Mouse (Mus musculus): ENCODE data around the gene Pgs1. TPM values are rescaled to one million over a fixed set of nuclear protein-coding genes. Genes with fewer than 3 reads are reported as not detected.

Pgs1 gene
- polyA plus RNA-seq, 1 experiment from 2014 or later: 46.9 TPM

DNA sequence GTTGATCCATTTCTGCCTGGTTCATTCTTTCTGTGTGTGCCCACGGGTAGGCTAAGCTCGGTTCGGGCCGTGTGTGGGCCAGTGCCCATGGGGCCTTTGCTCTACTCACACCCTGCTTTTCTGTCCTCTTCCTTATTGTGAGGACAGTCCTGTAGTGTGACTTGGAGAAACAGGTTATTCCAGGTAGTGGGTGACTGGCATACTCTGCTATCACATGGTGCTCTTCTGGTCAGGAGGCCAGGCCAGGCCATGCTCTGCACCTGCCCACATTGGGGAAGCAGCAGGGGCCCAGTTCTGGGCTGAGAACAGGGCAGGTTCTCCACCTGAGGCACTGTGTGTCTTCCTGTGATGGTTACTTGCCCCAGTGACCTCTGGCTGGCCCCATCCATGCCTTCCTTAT lies 12.3 kb downstream of the Pgs1 start:
- WGBS: 91% methylated on average over 4 of the region's 4 CpGs
- H3K27ac ChIP-seq (replicated peaks): no peak overlapping the region
- peaks cover 43% of the 10 kb centered on the region for H3K36me3 ChIP-seq
- H3K4me1 ChIP-seq (replicated peaks): peaks cover 30% of the 10 kb centered on the region
- no peak overlapping the region for H3K4me2 ChIP-seq
- H3K9me3 ChIP-seq: no peaks in the 10 kb centered on the region
- no peak overlapping the region for H3K9ac ChIP-seq
- no peak for ATAC-seq (ENCODE audit: low read depth)
- no peak overlapping the region for H3K4me3 ChIP-seq
- no peaks in the 10 kb centered on the region for H3K27me3 ChIP-seq

DNA sequence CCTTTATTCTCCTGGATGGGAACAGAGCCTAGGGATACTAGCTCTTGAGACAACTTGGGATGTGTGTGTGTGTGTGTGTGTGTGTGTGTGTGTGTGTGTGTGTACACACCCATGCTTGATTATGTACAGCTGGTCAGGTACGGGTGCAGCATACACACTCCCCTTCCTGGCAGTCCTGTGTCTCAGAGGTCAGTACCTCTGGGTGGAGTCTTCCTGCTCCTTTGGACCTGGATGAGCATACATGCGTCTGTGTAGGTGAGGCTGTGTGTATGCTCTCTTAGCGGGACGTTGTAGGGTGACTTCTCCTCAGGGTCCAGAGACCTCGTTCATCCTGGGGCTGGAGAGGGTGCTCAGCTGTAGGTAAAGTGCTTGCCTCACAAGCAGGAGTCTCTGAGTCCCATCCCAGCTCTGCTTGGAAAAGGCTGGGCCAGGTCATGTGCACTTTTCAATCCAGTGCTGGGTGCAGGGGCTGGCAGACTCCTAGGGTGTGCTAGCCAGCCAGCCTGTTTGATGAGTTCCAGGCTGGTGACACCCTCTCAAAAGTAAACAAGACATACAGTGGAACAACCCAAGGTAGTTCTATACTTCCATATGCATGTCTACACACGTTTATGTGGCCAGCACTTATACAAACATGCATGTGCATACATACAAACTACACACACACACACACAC lies 13.3 kb downstream of the Pgs1 start:
- H3K4me3 ChIP-seq: no peak overlapping the region
- H3K36me3 ChIP-seq: peaks cover 54% of the 10 kb centered on the region
- H3K9me3 ChIP-seq: no peaks in the 10 kb centered on the region
- no peak overlapping the region for H3K9ac ChIP-seq
- no peak for ATAC-seq (ENCODE audit: low read depth)
- WGBS: 92% methylated on average over 6 of the region's 6 CpGs
- H3K27ac ChIP-seq (replicated peaks): no peak overlapping the region
- no peaks in the 10 kb centered on the region for H3K27me3 ChIP-seq
- peaks cover 20% of the 10 kb centered on the region for H3K4me1 ChIP-seq (replicated peaks)
- no peak overlapping the region for H3K4me2 ChIP-seq

DNA sequence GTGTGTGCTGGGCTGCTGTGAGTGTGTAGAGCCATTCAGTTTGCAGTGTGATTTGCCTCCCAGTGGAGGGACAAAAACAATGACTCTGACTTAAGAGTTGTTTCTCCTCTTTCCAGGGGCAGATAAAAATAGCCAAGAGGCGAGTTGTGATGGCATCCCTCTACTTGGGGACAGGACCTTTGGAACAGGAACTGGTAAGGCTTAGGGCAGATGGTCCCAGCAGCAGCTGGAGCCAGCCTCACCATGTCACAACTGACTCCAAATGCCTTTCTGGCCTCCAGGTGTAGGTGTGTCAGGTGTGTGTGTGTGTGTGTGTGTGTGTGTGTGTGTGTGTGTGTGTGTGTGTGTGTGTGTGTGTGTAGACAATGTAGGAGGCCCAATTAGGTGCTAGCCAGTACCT lies 14.0 kb downstream of the Pgs1 start:
- Histone ChIP-seq H3K27ac (replicated peaks) (no peak overlapping the region), H3K9me3 (no peaks in the 10 kb centered on the region), H3K4me2 (no peak overlapping the region), H3K9ac (no peak overlapping the region), H3K4me3 (no peak overlapping the region), H3K4me1 (replicated peaks) (peaks cover 13% of the 10 kb centered on the region), H3K36me3 (peaks cover 61% of the 10 kb centered on the region), H3K27me3 (no peaks in the 10 kb centered on the region)
- no peak for ATAC-seq (ENCODE audit: low read depth)
- WGBS: 72% methylated on average over 1 of the region's 1 CpGs

DNA sequence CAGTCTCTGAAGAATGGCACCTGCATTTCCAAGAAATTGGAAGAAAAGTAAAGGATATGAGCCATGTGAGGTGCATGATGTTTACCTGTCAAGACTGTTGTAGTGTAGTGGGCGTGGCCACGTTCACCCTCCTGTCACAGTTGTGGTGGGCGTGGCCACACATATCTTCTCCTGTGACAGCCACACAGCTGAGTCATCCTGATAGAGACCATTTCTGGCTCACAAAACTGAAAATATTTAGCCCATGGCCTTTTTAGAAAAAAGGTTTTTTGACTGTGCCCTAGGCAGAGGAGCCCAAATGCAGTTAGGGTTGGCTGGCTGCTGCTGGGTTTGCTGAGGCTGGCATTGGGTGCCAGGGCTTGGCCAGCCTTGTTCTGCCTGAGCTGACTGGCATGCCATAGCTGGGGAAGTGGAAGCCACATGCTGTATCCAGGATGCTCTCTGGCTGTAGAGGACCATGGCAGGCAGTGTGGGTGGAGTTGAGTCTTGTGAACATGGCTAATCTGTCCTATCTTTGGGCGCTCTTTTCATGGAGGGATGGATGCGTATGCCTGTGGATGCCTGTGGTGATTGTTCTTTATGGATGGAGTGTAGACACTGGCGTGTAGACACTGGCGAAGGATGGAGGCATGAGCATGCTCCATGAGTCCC lies 14.6 kb downstream of the Pgs1 start:
- Histone ChIP-seq H3K4me2 (no peak overlapping the region), H3K9ac (no peak overlapping the region), H3K36me3 (peaks cover 67% of the 10 kb centered on the region), H3K27me3 (no peaks in the 10 kb centered on the region), H3K27ac (replicated peaks) (no peak overlapping the region), H3K4me3 (no peak overlapping the region), H3K4me1 (replicated peaks) (peaks cover 7% of the 10 kb centered on the region), H3K9me3 (no peaks in the 10 kb centered on the region)
- 95% methylated on average over 7 of the region's 7 CpGs for WGBS
- no peak for ATAC-seq (ENCODE audit: low read depth)

DNA sequence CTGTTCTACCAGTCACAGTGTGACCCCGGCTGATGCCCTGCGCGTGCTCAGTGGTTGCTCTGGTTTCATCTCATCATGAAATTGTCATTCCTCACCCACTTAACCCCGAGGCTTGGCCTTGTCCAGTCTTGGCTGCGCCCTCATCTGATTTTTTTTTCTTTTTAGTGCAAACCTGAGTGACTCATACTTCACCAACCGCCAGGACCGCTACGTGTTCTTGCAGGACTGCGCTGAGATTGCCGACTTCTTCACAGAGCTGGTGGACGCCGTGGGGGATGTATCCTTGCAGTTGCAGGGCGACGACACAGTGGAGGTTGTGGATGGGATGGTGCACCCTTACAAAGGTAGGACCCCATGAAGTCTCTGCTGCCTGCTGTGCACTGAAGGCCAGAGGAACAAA lies 17.1 kb downstream of the Pgs1 start:
- no peaks in the 10 kb centered on the region for H3K9me3 ChIP-seq
- peaks cover 9% of the 10 kb centered on the region for H3K4me1 ChIP-seq (replicated peaks)
- H3K36me3 ChIP-seq: peaks cover 80% of the 10 kb centered on the region
- no peaks in the 10 kb centered on the region for H3K27me3 ChIP-seq
- no peak overlapping the region for H3K4me2 ChIP-seq
- no peak overlapping the region for H3K27ac ChIP-seq (replicated peaks)
- no peak for ATAC-seq (ENCODE audit: low read depth)
- 96% methylated on average over 14 of the region's 14 CpGs for WGBS
- no peak overlapping the region for H3K4me3 ChIP-seq
- H3K9ac ChIP-seq: no peak overlapping the region

- Histone ChIP-seq H3K9me3 (no peaks in the 10 kb centered on the region), H3K4me3 (no peak overlapping the region), H3K4me1 (replicated peaks) (peaks cover 12% of the 10 kb centered on the region), H3K27ac (replicated peaks) (no peak overlapping the region), H3K27me3 (no peaks in the 10 kb centered on the region), H3K36me3 (peaks cover 76% of the 10 kb centered on the region), H3K4me2 (no peak overlapping the region), H3K9ac (no peak overlapping the region)
- ATAC-seq (ENCODE audit: low read depth): no peak
- WGBS: 82% methylated on average over 5 of the region's 5 CpGs
Measured at GRCm38 (mm10) chr11:118003718-118004117, 17.6 kb downstream of the Pgs1 start.

GRCm38 (mm10) chr11:118004217-118004616 lies 18.1 kb downstream of the Pgs1 start:
- no peak for ATAC-seq (ENCODE audit: low read depth)
- Histone ChIP-seq H3K4me3 (no peak overlapping the region), H3K27ac (replicated peaks) (no peak overlapping the region), H3K9ac (no peak overlapping the region), H3K36me3 (peaks cover 71% of the 10 kb centered on the region), H3K9me3 (no peaks in the 10 kb centered on the region), H3K4me2 (no peak overlapping the region), H3K27me3 (no peaks in the 10 kb centered on the region), H3K4me1 (replicated peaks) (peaks cover 17% of the 10 kb centered on the region)
- 85% methylated on average over 5 of the region's 5 CpGs for WGBS

DNA sequence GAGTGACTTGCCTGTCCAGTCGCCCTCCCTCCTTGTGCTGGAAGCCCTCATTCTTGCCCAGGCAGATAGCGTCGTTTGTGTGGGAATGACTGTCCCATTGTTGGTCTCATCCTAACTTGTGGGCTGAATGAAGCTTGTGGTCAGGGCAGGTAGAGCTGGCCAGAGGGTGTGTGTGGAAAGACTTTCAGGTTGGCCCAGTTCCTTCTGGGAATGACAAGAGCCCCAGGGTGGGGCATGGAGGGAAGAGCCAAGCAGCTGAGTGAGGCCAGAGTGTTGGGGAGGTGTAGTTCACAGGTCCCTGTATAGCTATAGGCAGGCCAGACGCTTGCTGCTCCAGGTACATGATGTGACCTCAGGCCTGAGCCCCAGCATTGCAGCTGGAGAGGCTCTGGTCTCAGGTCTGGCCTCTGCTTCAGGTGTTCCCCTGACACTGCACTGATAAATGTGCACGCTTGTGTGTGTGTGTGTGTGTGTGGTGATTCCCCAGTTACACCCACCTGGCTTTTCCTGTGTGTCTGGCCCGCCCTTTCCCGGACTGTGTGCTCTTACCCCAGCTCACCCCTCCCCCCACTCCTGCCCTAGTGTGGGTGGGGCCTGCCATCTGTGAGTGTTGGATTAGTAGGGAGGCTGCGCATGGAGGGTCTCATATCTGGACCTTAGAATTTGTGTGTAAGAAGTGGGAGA lies 21.5 kb downstream of the Pgs1 start:
- H3K9ac ChIP-seq: no peak overlapping the region; the same call in 1 of the 2 replicates

DNA sequence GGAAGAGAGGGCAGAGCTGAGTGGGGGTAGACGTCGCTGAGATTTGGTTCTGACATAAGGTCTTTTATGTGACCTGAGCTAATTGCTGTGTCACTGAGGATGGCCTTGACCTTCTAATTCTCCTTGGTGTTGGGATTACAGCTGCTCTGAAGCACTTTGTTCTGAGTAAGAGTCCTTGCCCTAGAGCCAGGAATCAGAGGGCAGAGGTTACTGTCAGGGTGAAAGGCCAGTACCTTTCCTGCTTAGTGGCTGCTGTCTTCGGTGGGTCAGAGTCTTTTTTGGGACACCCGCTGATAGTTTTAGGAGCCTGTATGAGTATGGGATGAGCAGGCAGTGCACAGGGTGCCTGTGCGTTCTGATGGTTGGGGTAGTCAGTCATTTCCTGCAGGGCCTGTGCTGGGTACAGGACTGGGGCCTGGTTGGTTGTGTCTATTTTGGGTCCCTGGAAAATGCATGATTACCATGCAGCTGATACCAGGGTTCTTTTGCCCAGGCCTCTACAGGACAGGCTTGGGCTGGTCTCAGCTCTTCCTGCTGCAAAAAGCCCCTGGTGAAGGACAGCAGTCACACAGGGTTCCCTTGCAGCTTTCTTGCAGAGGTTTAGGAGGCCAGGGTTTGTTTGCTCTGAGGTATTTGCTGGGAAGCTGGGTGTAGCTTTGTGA lies 22.2 kb downstream of the Pgs1 start:
- H3K9ac ChIP-seq: no peak overlapping the region; the same call in 1 of the 2 replicates
- no peak overlapping the region for H3K4me2 ChIP-seq
- no peaks in the 10 kb centered on the region for H3K9me3 ChIP-seq
- no peak for ATAC-seq (ENCODE audit: low read depth)
- no peak overlapping the region for H3K27ac ChIP-seq (replicated peaks)
- no peak overlapping the region for H3K4me3 ChIP-seq
- H3K4me1 ChIP-seq (replicated peaks): peaks cover 39% of the 10 kb centered on the region
- peaks cover 39% of the 10 kb centered on the region for H3K36me3 ChIP-seq
- H3K27me3 ChIP-seq: no peaks in the 10 kb centered on the region
- WGBS: 68% methylated on average over 5 of the region's 5 CpGs

More for the DNA sequence above, 21.5 kb downstream of the Pgs1 start:
- H3K27me3 ChIP-seq: no peaks in the 10 kb centered on the region
- no peaks in the 10 kb centered on the region for H3K9me3 ChIP-seq
- peaks cover 44% of the 10 kb centered on the region for H3K36me3 ChIP-seq
- H3K27ac ChIP-seq (replicated peaks): no peak overlapping the region
- WGBS: 73% methylated on average over 8 of the region's 8 CpGs
- peaks cover 39% of the 10 kb centered on the region for H3K4me1 ChIP-seq (replicated peaks)
- no peak for ATAC-seq (ENCODE audit: low read depth)
- H3K4me2 ChIP-seq: no peak overlapping the region
- H3K4me3 ChIP-seq: no peak overlapping the region

DNA sequence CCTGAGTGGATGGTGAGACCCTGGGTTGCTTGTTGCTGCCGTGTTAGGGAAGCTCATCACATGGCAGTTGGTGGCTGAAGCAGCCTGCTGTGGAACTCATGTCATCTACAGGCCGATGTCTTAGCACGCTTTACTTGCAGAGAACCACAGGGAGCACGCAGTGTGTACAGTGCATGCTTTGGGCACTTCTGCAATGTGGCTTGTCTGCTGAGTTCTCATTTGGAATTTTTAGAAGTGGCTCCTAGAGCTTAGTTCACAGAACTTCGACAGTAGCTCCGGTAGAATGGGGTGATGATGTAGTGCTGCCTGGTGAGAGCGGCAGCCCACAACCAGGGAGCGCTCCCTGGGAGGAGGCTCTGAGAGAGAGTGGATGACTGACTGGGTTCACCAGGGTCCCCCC lies 22.8 kb downstream of the Pgs1 start:
- Histone ChIP-seq H3K4me2 (no peak overlapping the region), H3K9me3 (no peaks in the 10 kb centered on the region), H3K27me3 (no peaks in the 10 kb centered on the region), H3K27ac (replicated peaks) (no peak overlapping the region), H3K36me3 (peaks cover 33% of the 10 kb centered on the region), H3K4me1 (replicated peaks) (peaks cover 39% of the 10 kb centered on the region), H3K9ac (0 out of 2 replicates have a peak overlapping the region, but pooled peaks have one; percentile 58), H3K4me3 (no peak overlapping the region)
- no peak for ATAC-seq (ENCODE audit: low read depth)
- WGBS: 84% methylated on average over 8 of the region's 8 CpGs

DNA sequence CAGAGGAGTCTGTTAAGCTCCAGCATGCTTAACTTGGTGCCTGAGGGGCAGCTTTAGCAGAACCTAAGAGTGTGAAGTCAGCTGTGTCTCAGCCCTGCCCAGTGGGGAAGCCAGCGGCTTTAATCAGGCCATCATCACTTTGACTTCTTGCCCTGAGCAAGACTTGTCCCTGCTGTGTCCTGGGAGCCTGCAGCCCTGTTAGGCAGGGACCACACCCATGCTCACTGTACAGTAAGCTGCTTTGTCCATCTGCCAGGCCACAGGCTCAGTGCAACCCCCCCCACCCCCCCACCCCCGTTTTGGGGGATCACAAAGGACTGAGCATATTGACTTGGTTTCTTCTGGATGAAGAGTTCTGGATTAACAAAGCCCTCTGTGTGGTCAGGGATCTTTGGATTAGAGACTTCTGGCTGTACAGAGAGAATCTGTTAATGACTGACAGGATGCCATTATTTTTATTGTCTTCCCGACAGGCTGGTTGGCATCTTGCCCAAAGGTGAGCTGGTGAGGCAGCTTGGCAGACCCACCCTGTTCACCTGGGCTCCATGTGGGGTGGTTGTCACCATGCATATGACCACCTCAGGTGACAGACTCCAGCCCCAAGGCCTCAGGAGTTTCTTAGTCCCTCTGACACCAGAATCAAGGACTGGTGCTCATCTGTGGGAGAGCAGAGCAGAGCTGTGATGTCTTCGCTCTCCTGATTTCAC lies 23.9 kb downstream of the Pgs1 start:
- H3K4me1 ChIP-seq (replicated peaks): peaks cover 39% of the 10 kb centered on the region
- no peaks in the 10 kb centered on the region for H3K9me3 ChIP-seq
- WGBS: 41% methylated on average over 4 of the region's 4 CpGs
- ATAC-seq (ENCODE audit: low read depth): 0 out of 2 replicates have a peak, but pooled peaks have one; percentile 9
- H3K4me2 ChIP-seq: no peak overlapping the region
- peak overlapping the region; percentile 38; the same call in 1 of the 2 replicates for H3K27ac ChIP-seq (replicated peaks)
- H3K9ac ChIP-seq: peak overlapping the region; percentile 58; the same call in 1 of the 2 replicates
- no peaks in the 10 kb centered on the region for H3K27me3 ChIP-seq
- no peak overlapping the region for H3K4me3 ChIP-seq
- peaks cover 29% of the 10 kb centered on the region for H3K36me3 ChIP-seq
